Mouse (Mus musculus) heart, adult 2 months (tissue): Measurements from ENCODE around the gene Hist2h2ac. TPM values are rescaled to one million over a fixed set of nuclear protein-coding genes. Genes with fewer than 3 reads are reported as not detected.
A peak's percentile ranks its signal among the peaks of the same experiment; 100 is the strongest.
"Not testable (repeated sequence)": the region's sequence is repeated elsewhere in the genome, so short reads cannot be mapped to it uniquely, and the experiment has no call there.

ENCODE experiments used
- DNase-seq, 2 experiments: peaks; one replicate each; pipeline ENCODE4 v3.0.0; 2021
- H3K27ac ChIP-seq: fragments of 200-600 bp; 2 replicates; pipeline ENCODE4 v1.8.1; 2022
- H3K27me3 ChIP-seq: fragments of 200-500 bp; 2 replicates; pipeline ENCODE4 v1.6.1; 2012; ENCODE audit warnings: mild to moderate bottlenecking, low read length, inconsistent platforms, mixed read lengths; ENCODE audit not compliant: control insufficient read depth, insufficient read depth
- H3K36me3 ChIP-seq: fragments of 200-500 bp; 2 replicates; pipeline ENCODE4 v1.6.1; 2012; ENCODE audit warnings: low read length, inconsistent platforms; ENCODE audit not compliant: control insufficient read depth, insufficient read depth
- H3K4me1 ChIP-seq: fragments of 200-500 bp; 2 replicates; pipeline ENCODE4 v1.6.1; 2011; ENCODE audit warnings: low read length; ENCODE audit not compliant: control insufficient read depth, insufficient read depth
- H3K4me3 ChIP-seq: fragments of 200-600 bp; 2 replicates; pipeline ENCODE4 v1.8.1; 2022
- H3K79me2 ChIP-seq: fragments of 200-500 bp; replicated peaks from 2 replicates; pipeline ENCODE4 v1.6.1; 2012; ENCODE audit warnings: mild to moderate bottlenecking, inconsistent platforms, low read length, moderate library complexity, mixed read lengths; ENCODE audit not compliant: control insufficient read depth, insufficient read depth
- H3K9ac ChIP-seq: fragments of 200-500 bp; 2 replicates; pipeline ENCODE4 v1.6.1; 2012; ENCODE audit warnings: low read depth, mild to moderate bottlenecking, control low read depth, inconsistent platforms, low read length, mixed read lengths
- CTCF ChIP-seq: fragments of 200-600 bp; IDR thresholded peaks from 2 replicates; pipeline ENCODE4 v1.8.1; 2022; ENCODE audit warnings: antibody characterized with exemption, mild to moderate bottlenecking, moderate library complexity
- EP300 ChIP-seq: fragments of 200-500 bp; IDR thresholded peaks from 2 replicates; pipeline ENCODE4 v1.6.1; 2011; ENCODE audit warnings: low read depth, low read length, control low read depth; ENCODE audit not compliant: insufficient read depth
- POLR2A ChIP-seq: fragments of 200-500 bp; IDR thresholded peaks from 2 replicates; pipeline ENCODE4 v1.6.1; 2011; ENCODE audit warnings: mild to moderate bottlenecking, low read depth, low read length, control low read depth; ENCODE audit not compliant: insufficient read depth
- WGBS: fragments of 180-500 bp; shearing (Covaris S2); methylation state at CpG from one replicate; pipeline ENCODE4 v1.1.7; 2018; 5-methylcytosine and 5-hydroxymethylcytosine counted together
- intact Hi-C: fragments of 180-260 bp; cut with DNase I; formaldehyde crosslinking; loops from one replicate; pipeline ENCODE4 v1.15.1; 2025
- polyA plus RNA-seq: library from polyadenylated mRNA; depleted of rRNA; stranded (reverse); fragments of >200 nt; gene quantifications from 2 replicates; pipeline ENCODE4 v1.2.3, GENCODE M21; 2012
- total RNA-seq, 2 experiments: library from RNA; stranded (reverse); gene quantifications; 2 replicates each; pipeline ENCODE4 v1.2.3; 2021

The Hist2h2ac gene
- total and polyA plus RNA-seq, 3 experiments, result 1.3 to 26.3 (median 18.1) TPM

- Histone ChIP-seq H3K27ac (no peak overlapping the region), H3K36me3 (peaks cover 2% of the 10 kb centered on the region), H3K4me3 (no peak overlapping the region), H3K9ac (no peak overlapping the region), H3K79me2 (peaks cover 2% of the 10 kb centered on the region; the same call in 1 of the 2 replicates), H3K27me3 (no peaks in the 10 kb centered on the region), H3K4me1 (peaks cover 7% of the 10 kb centered on the region)
- TF ChIP-seq POLR2A (no peak), EP300 (no peak), CTCF (no peak)
- intact Hi-C loops, result no loop called here
- WGBS, result 62% methylated on average over 2 of the region's 2 CpGs
- DNase-seq, result peak in 1 of 2 experiments; percentile 10
Observed at GRCm38 (mm10) chr3:96225421-96225820, 4.7 kb upstream of the Hist2h2ac start.

- intact Hi-C loops, result loop anchor here (2.0 to 5.0 kb wide), 2 partner anchors 14 to 330 kb away; partner anchors contain the start of genes Aph1a and BC028528
- H3K9ac ChIP-seq, result no peak overlapping the region
- WGBS, result 81% methylated on average over 4 of the region's 4 CpGs
- no peaks in the 10 kb centered on the region for H3K27me3 ChIP-seq
- TF ChIP-seq CTCF (no peak), EP300 (no peak), POLR2A (no peak)
- DNase-seq, result no peak
- H3K27ac ChIP-seq, result no peak overlapping the region
- no peak overlapping the region for H3K4me3 ChIP-seq
- H3K79me2 ChIP-seq, result peaks cover 2% of the 10 kb centered on the region; the same call in 1 of the 2 replicates
- peaks cover 7% of the 10 kb centered on the region for H3K4me1 ChIP-seq
- peaks cover 2% of the 10 kb centered on the region for H3K36me3 ChIP-seq
Observed at GRCm38 (mm10) chr3:96222774-96223173, 2.1 kb upstream of the Hist2h2ac start.

- Histone ChIP-seq H3K36me3 (peaks cover 2% of the 10 kb centered on the region), H3K79me2 (peaks cover 2% of the 10 kb centered on the region; the same call in 1 of the 2 replicates), H3K4me3 (peak overlapping the region; percentile 57), H3K4me1 (peaks cover 7% of the 10 kb centered on the region), H3K9ac (peak overlapping the region; percentile 69), H3K27me3 (no peaks in the 10 kb centered on the region), H3K27ac (peak overlapping the region; percentile 98)
- peak; percentile 34 to 50 for DNase-seq
- intact Hi-C loops, result loop anchor here (2.0 to 5.0 kb wide), 2 partner anchors 15 to 329 kb away; partner anchors contain the start of genes Aph1a and BC028528
- WGBS, result 40% methylated on average over 9 of the region's 9 CpGs
- TF ChIP-seq CTCF (no peak), EP300 (no peak), POLR2A (no peak)
Observed at GRCm38 (mm10) chr3:96221640-96222038, 959 bp upstream of the Hist2h2ac start.

DNA sequence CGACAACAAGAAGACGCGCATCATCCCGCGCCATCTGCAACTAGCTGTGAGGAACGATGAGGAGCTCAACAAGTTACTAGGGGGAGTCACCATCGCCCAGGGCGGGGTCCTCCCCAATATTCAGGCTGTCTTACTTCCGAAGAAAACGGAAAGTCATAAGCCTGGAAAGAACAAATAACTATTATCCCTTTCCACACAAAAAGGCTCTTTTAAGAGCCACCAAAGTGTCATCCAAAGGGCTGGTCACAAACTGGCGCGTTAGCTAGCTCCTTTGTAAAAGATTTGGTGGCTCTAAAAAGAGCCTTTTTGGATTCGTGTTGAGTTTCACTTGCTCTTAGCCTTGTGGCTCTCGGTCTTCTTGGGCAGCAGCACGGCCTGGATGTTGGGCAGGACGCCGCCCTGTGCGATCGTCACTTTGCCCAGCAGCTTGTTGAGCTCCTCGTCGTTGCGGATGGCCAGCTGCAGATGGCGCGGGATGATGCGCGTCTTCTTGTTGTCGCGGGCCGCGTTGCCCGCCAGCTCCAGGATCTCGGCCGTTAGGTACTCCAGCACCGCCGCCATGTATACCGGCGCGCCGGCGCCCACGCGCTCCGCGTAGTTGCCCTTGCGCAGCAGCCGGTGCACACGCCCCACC lies 432 bp downstream of the Hist2h2ac start:
- H3K27me3 ChIP-seq, H3K4me1 ChIP-seq, DNase-seq, H3K36me3 ChIP-seq, H3K79me2 ChIP-seq: not testable (repeated sequence)
- intact Hi-C loops, result loop anchor here (1.0 to 5.0 kb wide), 2 partner anchors 43 to 328 kb away; partner anchors contain the start of genes Aph1a, BC028528 and Hist2h4
- Histone ChIP-seq H3K27ac (peak overlapping the region; percentile 98), H3K4me3 (peak overlapping the region; percentile 57), H3K9ac (peak overlapping the region; percentile 97)
- WGBS, result under 1% methylated on average over 42 of the region's 47 CpGs

DNA sequence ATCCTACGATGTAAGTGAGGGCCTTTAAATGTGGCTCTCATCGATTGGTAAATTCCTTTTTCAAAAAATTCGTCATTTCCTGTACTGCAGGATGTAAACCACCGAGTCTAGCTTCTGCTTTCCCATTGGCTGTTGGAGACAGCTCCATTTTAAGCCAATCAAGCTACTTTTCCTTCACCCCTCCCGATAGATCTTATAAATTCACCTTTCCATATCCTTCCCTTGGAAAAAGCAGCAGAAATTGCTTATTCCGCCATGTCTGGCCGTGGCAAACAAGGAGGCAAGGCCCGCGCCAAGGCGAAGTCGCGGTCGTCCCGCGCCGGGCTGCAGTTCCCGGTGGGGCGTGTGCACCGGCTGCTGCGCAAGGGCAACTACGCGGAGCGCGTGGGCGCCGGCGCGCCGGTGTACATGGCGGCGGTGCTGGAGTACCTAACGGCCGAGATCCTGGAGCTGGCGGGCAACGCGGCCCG lies 984 bp downstream of the Hist2h2ac start, which contains the start of the genes Bola1 and Hist2h2ab:
Gene Bola1 (minus strand): TSS at position 49 of the 470 bp plus-strand sequence.
Gene Hist2h2ab (plus strand): TSS at position 205 of the 470 bp plus-strand sequence.
- no peaks in the 10 kb centered on the region for H3K79me2 ChIP-seq
- H3K27me3 ChIP-seq, result no peaks in the 10 kb centered on the region
- H3K4me1 ChIP-seq, result peaks cover 7% of the 10 kb centered on the region
- H3K36me3 ChIP-seq, result peaks cover 2% of the 10 kb centered on the region
- no peak for TF ChIP-seq CTCF
- TF ChIP-seq EP300, result peak; percentile 31; the same call in 1 of the 2 replicates
- peak; percentile 74 for TF ChIP-seq POLR2A
- H3K27ac ChIP-seq, result peak within 1 kb of the TSS; percentile 98
- H3K4me3 ChIP-seq, result peak within 1 kb of the TSS; percentile 57
- under 1% methylated on average over 37 of the region's 37 CpGs for WGBS
- H3K9ac ChIP-seq, result peak within 1 kb of the TSS; percentile 97
- intact Hi-C loops, result loop anchor here (1.0 to 5.0 kb wide), 4 partner anchors 44 to 327 kb away; partner anchors contain the start of genes Aph1a, BC028528 and Hist2h4
- peak; percentile 87 to 88 for DNase-seq

DNA sequence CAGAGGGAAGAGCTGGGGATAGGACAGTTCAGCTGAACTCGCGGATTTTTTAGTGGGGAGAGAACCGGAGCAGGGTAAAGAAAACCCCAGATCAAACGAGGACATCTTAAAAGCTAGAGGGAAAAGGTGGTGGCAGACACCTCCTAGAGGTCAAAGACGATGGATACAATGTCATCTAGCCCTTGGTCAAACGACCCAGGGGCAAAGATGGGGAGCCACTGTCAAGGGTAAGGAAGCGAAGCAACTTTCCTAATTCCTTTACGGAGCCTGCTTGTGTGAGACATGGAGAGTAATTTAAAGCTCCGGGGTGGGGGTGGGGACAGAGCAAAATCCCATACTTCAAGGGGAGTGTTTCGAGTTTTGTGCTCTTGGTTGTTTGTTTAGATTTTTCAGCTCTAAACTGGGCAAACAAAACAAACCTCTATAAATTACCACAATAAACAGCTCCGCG lies 1.5 kb downstream of the Hist2h2ac start:
- peaks cover 7% of the 10 kb centered on the region for H3K4me1 ChIP-seq
- intact Hi-C loops, result loop anchor here (2.0 to 5.0 kb wide), 2 partner anchors 44 to 152 kb away; no protein-coding TSS in a partner anchor
- TF ChIP-seq CTCF, result peak; percentile 53
- no peak; the same call in 1 of the 2 replicates for TF ChIP-seq POLR2A
- TF ChIP-seq EP300, result no peak
- H3K79me2 ChIP-seq, result no peaks in the 10 kb centered on the region
- WGBS, result under 1% methylated on average over 12 of the region's 12 CpGs
- DNase-seq, result peak; percentile 54 to 56
- peak overlapping the region; percentile 91 for H3K9ac ChIP-seq
- H3K4me3 ChIP-seq, result peak overlapping the region; percentile 57
- H3K27me3 ChIP-seq, result no peaks in the 10 kb centered on the region
- H3K27ac ChIP-seq, result peak overlapping the region; percentile 98
- peaks cover 2% of the 10 kb centered on the region for H3K36me3 ChIP-seq
